Mouse (Mus musculus): ENCODE results near the gene Trmt13. TPM values are rescaled to one million over a fixed set of nuclear protein-coding genes. Genes with fewer than 3 reads are reported as not detected.
"Not testable (repeated sequence)": the region's sequence is repeated elsewhere in the genome, so short reads cannot be mapped to it uniquely, and the experiment has no call there.

The Trmt13 gene
- polyA plus RNA-seq (2011; ENCODE audit: insufficient read length, low read depth, missing spikeins), result 19.0 and 21.2 TPM in 2 replicates

DNA sequence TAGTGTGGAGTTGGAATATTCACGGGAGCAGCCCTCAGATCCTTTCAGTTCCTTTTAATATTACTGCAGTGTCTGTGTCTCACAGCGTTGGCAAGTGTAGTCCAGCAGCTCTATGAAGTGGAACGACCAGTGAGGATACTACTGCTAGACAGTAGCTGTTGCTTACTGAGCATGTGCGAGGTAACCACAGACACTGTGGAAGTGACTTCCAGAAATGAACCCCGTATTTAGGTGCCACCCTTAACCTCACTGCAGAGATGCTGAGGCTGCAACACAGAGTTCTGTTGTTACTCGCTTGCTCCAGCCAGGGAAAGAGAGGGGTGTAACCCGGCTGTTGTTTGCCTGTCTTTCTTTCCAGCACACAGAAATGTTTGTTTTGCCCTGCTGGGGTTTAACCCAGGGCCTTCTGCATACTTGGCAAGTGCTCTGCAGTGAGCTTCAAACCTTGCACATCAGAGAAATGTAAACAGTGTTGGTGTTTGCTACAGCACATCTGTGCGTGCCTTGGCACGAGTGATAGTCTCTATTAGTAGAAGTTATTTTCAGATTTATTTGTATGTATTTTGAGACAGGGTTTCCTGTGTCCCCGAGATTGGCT, at the start of gene Trmt13:
Trmt13 (minus strand) TSS at position 293 of the 598 bp plus-strand sequence.
- no peak within 1 kb of the TSS for H3K4me3 ChIP-seq (ENCODE audit: insufficient read depth, low read length)
- TF ChIP-seq POLR2A (IDR thresholded peaks at IDR 0.05; ENCODE audit: low read depth, low read length), result no peak

DNA sequence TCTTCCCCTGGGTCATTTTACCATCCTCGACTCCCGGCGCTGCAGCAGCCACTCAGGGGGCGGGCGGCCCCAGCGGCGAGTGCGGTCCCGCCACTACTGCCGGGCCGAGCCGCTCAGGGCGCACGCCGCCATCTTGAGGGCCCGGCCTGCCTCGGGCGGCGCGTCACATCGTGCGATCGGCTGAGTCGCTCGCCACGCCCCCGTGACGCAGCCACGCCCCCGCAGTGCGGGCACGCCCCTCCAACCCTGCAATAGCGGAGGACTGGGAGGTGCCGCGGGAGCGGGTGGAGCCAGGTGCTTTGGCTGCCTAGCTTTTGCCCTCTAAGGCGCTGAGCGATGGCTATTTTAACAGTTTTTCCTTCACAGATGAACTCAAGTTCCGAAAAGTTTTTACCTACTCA, 48.1 kb upstream of the Trmt13 start, which contains the start of gene Mfsd14a:
Mfsd14a (minus strand) TSS at position 215 of the 401 bp plus-strand sequence.
- H3K4me1 ChIP-seq (ENCODE audit: control insufficient read depth, insufficient read depth, low read length), result peaks cover 5% of the 10 kb centered on the region
- TF ChIP-seq POLR2A (IDR thresholded peaks at IDR 0.05; ENCODE audit: low read depth, low read length), result peak; percentile 96
- TF ChIP-seq CTCF (IDR thresholded peaks at IDR 0.05; ENCODE audit: borderline replicate concordance, insufficient read depth, low read length), result no peak
- H3K4me3 ChIP-seq (ENCODE audit: insufficient read depth, low read length), result peak within 1 kb of the TSS; percentile 100
- peak within 1 kb of the TSS; percentile 68 for H3K27ac ChIP-seq (ENCODE audit: insufficient read depth, low read length)

More for the DNA sequence above, at the start of gene Trmt13:
- Histone ChIP-seq H3K27ac (ENCODE audit: insufficient read depth, low read length) (no peak within 1 kb of the TSS), H3K4me1 (ENCODE audit: control insufficient read depth, insufficient read depth, low read length) (no peaks in the 10 kb centered on the region)

DNA sequence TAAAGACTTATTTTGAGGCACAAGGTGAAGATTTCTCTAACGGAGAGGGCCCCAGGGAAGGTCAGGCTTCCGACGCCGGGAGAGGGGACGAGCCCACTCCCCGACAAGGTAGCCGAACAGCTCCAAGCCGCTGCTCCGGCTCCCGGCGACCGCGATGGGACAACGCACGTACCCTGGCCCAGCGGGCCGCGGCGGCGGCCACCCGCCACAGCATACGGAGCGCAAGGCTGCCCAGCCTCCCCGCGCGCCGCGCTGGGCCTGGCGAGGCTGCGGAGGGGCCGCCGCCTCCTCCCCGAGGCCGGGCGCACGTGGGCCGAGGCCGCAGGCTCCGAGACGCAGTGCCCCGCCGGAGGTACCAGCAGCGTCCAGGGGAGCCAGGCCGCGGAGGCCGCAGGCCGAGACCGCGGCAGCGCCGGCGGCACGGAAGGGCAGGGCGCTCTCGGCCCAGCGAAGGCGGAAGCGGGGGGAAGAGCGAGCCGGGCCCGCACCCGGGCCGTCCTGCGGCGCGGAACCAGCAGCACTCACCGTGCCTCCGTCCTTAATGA, 47.6 kb upstream of the Trmt13 start:
- no peak for TF ChIP-seq CTCF (IDR thresholded peaks at IDR 0.05; ENCODE audit: borderline replicate concordance, insufficient read depth, low read length)
- TF ChIP-seq POLR2A (IDR thresholded peaks at IDR 0.05; ENCODE audit: low read depth, low read length), result no peak
- Histone ChIP-seq H3K4me3 (ENCODE audit: insufficient read depth, low read length) (peak overlapping the region; percentile 100), H3K4me1 (ENCODE audit: control insufficient read depth, insufficient read depth, low read length) (peaks cover 8% of the 10 kb centered on the region), H3K27ac (ENCODE audit: insufficient read depth, low read length) (peak overlapping the region; percentile 68)

DNA sequence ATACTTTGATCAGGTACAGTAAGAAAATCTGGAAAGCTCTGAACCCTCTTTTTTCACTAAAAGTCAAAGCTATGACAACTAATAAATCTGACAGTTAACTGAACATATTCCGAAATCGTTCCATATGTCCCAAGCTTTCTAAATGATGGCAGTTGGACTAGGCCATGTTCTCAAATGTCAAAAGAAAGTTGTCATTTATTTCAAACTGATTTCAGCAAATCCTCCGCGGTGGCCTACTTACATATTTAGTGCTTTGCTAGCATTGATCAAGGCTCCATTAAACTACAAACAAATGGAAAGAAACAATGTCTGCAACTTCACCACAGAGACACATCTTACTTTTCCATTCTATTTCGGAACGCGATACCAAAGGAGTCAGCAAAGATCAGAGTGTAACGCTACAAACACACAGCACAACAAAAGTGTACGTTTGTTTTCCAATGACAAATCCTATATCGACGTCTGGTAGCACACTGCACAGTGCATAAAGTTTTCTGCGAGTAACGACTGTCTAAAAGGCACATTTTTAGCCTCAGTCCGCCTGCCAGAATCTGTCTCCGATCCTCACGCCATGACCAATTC, 47.0 kb upstream of the Trmt13 start:
- H3K4me3 ChIP-seq (ENCODE audit: insufficient read depth, low read length), result peak overlapping the region; percentile 100
- TF ChIP-seq POLR2A (IDR thresholded peaks at IDR 0.05; ENCODE audit: low read depth, low read length) (no peak), CTCF (IDR thresholded peaks at IDR 0.05; ENCODE audit: borderline replicate concordance, insufficient read depth, low read length) (no peak)
- peak overlapping the region; percentile 68 for H3K27ac ChIP-seq (ENCODE audit: insufficient read depth, low read length)
- peaks cover 8% of the 10 kb centered on the region for H3K4me1 ChIP-seq (ENCODE audit: control insufficient read depth, insufficient read depth, low read length)

DNA sequence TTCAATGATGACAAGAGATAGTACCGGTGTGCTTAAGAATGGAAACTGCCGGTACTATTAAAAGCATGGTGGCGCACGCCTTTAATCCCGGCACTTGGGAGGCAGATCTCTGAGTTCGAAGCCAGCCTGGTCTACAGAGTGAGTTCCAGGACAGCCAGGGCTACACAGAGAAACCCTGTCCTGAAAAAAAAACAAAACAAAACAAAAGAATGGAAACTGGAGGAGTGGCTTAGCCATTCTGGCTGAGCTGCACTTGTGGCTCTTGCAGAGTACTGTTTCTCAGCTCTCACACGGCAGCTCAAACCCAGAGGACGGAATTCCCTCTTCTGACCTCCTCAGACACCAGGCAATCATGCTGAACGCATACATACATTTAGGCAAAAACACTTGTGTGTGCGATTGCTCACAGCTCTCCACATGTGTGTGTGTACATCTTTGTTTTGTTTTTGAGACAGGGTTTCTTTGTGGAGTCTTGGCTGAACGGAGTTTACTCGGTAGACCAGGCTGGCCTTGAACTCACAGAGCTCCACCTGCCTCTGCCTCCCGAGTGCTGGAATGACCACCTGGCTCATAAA, 45.6 kb upstream of the Trmt13 start:
- peaks cover 8% of the 10 kb centered on the region for H3K4me1 ChIP-seq (ENCODE audit: control insufficient read depth, insufficient read depth, low read length)
- H3K4me3 ChIP-seq (ENCODE audit: insufficient read depth, low read length), result no peak overlapping the region
- no peak overlapping the region for H3K27ac ChIP-seq (ENCODE audit: insufficient read depth, low read length)
- no peak for TF ChIP-seq CTCF (IDR thresholded peaks at IDR 0.05; ENCODE audit: borderline replicate concordance, insufficient read depth, low read length)
- TF ChIP-seq POLR2A (IDR thresholded peaks at IDR 0.05; ENCODE audit: low read depth, low read length), result no peak

DNA sequence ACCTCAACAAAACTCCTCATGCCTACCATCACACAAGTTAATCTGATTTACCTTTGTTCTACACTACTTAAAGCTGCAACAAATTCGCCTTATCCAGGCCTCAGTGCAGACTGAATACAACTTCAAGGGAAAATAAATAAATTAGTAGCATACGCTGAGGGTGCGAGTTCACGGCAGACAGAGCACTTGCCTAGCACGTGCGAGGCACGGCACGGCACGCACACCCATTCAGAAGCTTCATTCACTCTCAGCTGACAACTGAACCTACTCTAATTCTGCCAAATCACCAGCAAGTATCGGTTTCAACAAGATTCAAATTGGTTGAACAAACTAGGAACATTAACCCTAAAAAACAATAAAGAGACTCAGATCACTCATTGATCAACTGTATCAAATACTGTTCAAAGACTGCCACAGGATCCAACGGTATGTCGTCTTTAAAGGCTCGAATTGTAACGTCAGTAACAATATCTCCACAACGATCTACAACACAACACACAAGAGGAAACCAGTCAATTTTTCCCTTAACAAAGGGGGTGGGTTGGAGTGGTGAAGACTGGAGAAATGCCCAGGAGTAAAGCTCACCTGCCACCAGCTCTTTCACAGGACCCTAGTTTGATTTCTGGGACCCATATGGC, 44.7 kb upstream of the Trmt13 start:
- H3K4me3 ChIP-seq (ENCODE audit: insufficient read depth, low read length), result no peak overlapping the region
- TF ChIP-seq CTCF (IDR thresholded peaks at IDR 0.05; ENCODE audit: borderline replicate concordance, insufficient read depth, low read length), result no peak
- TF ChIP-seq POLR2A (IDR thresholded peaks at IDR 0.05; ENCODE audit: low read depth, low read length), result no peak
- H3K27ac ChIP-seq (ENCODE audit: insufficient read depth, low read length), result no peak overlapping the region
- peaks cover 8% of the 10 kb centered on the region for H3K4me1 ChIP-seq (ENCODE audit: control insufficient read depth, insufficient read depth, low read length)

DNA sequence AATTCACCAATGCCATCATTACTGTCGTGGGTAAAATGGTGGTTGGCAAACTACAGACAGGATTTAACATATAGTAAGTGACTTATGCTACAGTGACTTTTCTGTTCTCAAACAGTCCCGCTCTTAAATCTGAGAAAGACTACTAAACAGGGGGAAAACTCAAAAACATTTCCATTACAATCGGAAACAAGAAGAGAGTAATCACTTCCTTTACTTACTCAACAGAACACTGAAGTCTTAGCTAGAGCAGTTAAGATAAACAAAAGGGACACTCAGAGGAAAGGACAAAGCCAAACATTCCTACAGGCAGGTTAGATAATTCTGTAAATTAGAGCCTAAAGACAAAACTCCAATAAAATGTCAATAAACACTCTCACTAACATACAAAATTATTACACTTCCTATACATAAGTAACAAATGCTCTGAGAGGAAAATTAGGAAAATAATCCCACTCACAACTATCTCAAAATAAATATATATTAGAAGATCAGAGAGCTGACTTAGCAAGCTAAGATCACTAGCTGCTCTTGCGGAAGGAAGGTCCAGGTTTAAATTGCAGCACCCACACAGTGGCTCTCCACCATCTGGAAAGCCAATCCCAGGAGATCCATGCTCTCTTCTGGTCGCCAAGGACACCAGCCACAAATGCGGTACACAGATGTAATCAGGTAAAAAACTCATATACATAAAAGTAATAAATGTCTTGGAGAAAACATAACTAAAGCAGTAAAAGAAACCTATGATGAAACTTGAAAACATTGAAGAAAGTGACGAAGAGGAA, 42.0 kb upstream of the Trmt13 start:
- H3K27ac ChIP-seq (ENCODE audit: insufficient read depth, low read length), result no peak overlapping the region
- no peak overlapping the region for H3K4me3 ChIP-seq (ENCODE audit: insufficient read depth, low read length)
- H3K4me1 ChIP-seq (ENCODE audit: control insufficient read depth, insufficient read depth, low read length), result peaks cover 15% of the 10 kb centered on the region
- no peak for TF ChIP-seq POLR2A (IDR thresholded peaks at IDR 0.05; ENCODE audit: low read depth, low read length)
- no peak for TF ChIP-seq CTCF (IDR thresholded peaks at IDR 0.05; ENCODE audit: borderline replicate concordance, insufficient read depth, low read length)

DNA sequence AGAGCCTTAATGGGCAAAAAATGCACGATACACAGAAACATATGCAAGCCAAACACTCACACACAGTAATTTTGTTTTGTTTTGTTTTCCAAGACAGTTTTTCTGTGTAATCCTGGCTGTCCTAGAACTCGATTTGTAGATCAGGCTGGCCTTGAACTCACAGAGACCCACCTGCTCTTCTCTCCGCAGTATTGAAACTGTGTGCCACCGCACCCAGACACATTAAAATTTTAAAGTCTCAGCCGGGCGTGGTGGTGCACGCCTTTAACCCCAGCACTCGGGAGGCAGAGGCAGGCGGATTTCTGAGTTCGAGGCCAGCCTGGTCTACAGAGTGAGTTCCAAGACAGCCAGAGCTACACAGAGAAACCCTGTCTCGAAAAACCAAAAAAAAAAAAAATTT, 39.7 kb upstream of the Trmt13 start:
- H3K4me1 ChIP-seq (ENCODE audit: control insufficient read depth, insufficient read depth, low read length), result peaks cover 12% of the 10 kb centered on the region
- H3K4me3 ChIP-seq (ENCODE audit: insufficient read depth, low read length); H3K27ac ChIP-seq (ENCODE audit: insufficient read depth, low read length): not testable (repeated sequence)

DNA sequence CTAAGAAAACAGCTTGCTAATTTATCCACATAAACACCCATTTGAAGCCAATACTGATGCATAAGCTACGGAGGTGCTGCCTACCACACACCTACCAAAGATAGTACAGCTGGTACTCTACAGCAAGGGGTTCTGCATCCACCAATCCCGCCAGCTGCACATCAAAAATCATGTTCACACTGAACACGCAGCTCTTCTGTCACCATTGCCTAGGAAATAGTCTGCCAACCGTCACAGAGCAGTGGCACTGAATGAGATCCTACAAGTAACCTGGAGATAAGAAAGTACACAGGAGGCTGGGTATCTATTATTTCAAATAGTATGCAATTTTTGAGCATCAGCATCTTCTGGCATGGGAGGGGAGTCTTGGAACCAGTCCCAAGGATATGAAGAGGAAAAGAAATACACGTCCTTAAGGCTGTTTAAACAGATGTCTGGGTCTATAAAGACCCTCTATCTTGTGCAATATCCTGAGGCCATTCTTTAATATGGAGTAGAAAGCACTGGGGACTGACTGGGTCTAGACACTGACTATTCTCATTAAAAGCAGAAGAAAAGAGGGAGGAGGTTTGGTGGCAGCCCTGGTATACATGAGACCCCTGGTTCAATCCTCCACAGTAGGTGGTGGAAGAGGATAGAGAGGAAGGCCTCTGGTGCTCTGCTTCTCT, 39.0 kb upstream of the Trmt13 start:
- Histone ChIP-seq H3K4me1 (ENCODE audit: control insufficient read depth, insufficient read depth, low read length) (peaks cover 12% of the 10 kb centered on the region), H3K4me3 (ENCODE audit: insufficient read depth, low read length) (no peak overlapping the region), H3K27ac (ENCODE audit: insufficient read depth, low read length) (no peak overlapping the region)
- TF ChIP-seq POLR2A (IDR thresholded peaks at IDR 0.05; ENCODE audit: low read depth, low read length) (no peak), CTCF (IDR thresholded peaks at IDR 0.05; ENCODE audit: borderline replicate concordance, insufficient read depth, low read length) (no peak)

All from embryonic fibroblast, embryonic 13.5 days (primary cell).